Mouse (Mus musculus): ENCODE results near the gene Pabpc5.

The Pabpc5 gene

GRCm38 (mm10) chrX:119927081-119927571 is at the start of gene Pabpc5:
Pabpc5 (plus strand) TSS chrX:119927196.
- peak; percentile 77 for DNase-seq

- DNase-seq, result no peak
Observed at GRCm38 (mm10) chrX:119886957-119887593, 39.9 kb upstream of the Pabpc5 start.

- DNase-seq, result no peak
Observed at GRCm38 (mm10) chrX:119888326-119888920, 38.6 kb upstream of the Pabpc5 start.

GRCm38 (mm10) chrX:119927852-119928251 is 856 bp downstream of the Pabpc5 start:
- peak in 1 of 2 experiments; percentile 4 for DNase-seq
